Mouse (Mus musculus): Measurements from ENCODE around the gene Wdr75. TPM values are rescaled to one million over a fixed set of nuclear protein-coding genes. Genes with fewer than 3 reads are reported as not detected.

Wdr75 gene
- polyA plus RNA-seq, 1 experiment: 25.2 TPM

DNA sequence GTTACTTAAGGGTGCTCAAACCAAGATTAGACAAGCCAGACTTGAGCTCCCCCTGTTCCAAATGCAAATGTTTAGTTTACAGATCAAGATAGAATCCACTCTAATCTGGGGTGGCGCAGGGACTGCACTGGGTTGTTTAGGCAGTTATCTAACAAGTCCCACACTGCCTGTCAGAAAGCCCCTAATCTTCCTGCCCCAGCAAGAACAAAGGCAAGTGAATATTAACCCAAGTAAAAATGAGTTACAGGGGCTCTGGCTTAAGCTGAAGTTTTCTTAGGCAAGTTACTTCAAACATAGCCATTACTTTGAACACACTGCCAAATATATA is 33.5 kb upstream of the Wdr75 start:
- Histone ChIP-seq H3K4me3 (no peak overlapping the region), H3K79me2 (ENCODE audit: control insufficient read depth, insufficient read depth) (no peaks in the 10 kb centered on the region), H3K4me2 (ENCODE audit: low read depth) (peak overlapping the region; percentile 12), H3ac (ENCODE audit: control insufficient read depth, insufficient read length) (no peak overlapping the region), H3K27me3 (ENCODE audit: control insufficient read depth, insufficient read depth, insufficient read length) (no peaks in the 10 kb centered on the region), H3K36me3 (ENCODE audit: control insufficient read depth, insufficient read depth) (no peaks in the 10 kb centered on the region)
- TF ChIP-seq CEBPB (IDR thresholded peaks at IDR 0.05; ENCODE audit: insufficient read depth, poor library complexity, severe bottlenecking) (no peak), MYOG (IDR thresholded peaks at IDR 0.05; ENCODE audit: control insufficient read depth in 1 of 3, insufficient read depth in 1 of 3, insufficient read length in 2 of 3, low read depth in 2 of 3) (no peak), SRF (IDR thresholded peaks at IDR 0.05; ENCODE audit: control insufficient read depth, insufficient read length, low read depth) (no peak), MAX (IDR thresholded peaks at IDR 0.05; ENCODE audit: low read depth) (no peak), REST (IDR thresholded peaks at IDR 0.05; ENCODE audit: insufficient read depth, insufficient read length) (no peak), TCF12 (IDR thresholded peaks at IDR 0.05; ENCODE audit: insufficient read depth, poor library complexity, severe bottlenecking) (no peak), E2F4 (IDR thresholded peaks at IDR 0.05; ENCODE audit: insufficient read depth) (no peak), MYOD1 (IDR thresholded peaks at IDR 0.05; ENCODE audit: control insufficient read depth in 1 of 3, insufficient read length in 2 of 3, low read depth in 2 of 3) (no peak), POLR2A (IDR thresholded peaks at IDR 0.05; ENCODE audit: insufficient read length, low read depth) (no peak), TCF3 (IDR thresholded peaks at IDR 0.05; ENCODE audit: insufficient read length, low read depth) (no peak), POLR2AphosphoS2 (IDR thresholded peaks at IDR 0.05; ENCODE audit: insufficient read length, low read depth) (no peak), USF1 (IDR thresholded peaks at IDR 0.05; ENCODE audit: low read depth) (no peak)

DNA sequence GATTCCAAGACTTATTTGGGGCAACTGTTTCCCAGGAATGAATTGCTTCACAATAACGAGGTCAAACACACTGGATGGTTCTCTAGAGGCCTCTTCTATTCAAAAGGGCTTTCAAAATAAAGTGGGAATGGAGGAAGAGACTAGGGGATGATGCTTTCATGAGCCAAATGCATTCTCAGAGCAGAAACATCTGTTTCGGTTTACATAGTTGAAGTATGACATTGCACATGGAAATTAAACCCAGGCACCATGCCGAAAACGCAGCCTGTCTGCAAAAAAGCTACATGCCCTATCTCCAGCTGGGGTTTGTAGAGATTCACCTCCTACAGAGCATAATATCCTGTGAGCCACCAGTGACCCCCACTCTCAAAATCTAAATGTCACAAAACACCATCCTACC is 29.3 kb upstream of the Wdr75 start:
- H3ac ChIP-seq (ENCODE audit: control insufficient read depth, insufficient read length): no peak overlapping the region
- H3K4me3 ChIP-seq: no peak overlapping the region
- TF ChIP-seq REST (IDR thresholded peaks at IDR 0.05; ENCODE audit: insufficient read depth, insufficient read length) (no peak), MAX (IDR thresholded peaks at IDR 0.05; ENCODE audit: low read depth) (no peak), POLR2AphosphoS2 (IDR thresholded peaks at IDR 0.05; ENCODE audit: insufficient read length, low read depth) (no peak), MYOG (IDR thresholded peaks at IDR 0.05; ENCODE audit: control insufficient read depth in 1 of 3, insufficient read depth in 1 of 3, insufficient read length in 2 of 3, low read depth in 2 of 3) (no peak), USF1 (IDR thresholded peaks at IDR 0.05; ENCODE audit: low read depth) (no peak), TCF3 (IDR thresholded peaks at IDR 0.05; ENCODE audit: insufficient read length, low read depth) (no peak)
- no peaks in the 10 kb centered on the region for H3K36me3 ChIP-seq (ENCODE audit: control insufficient read depth, insufficient read depth)
- H3K4me2 ChIP-seq (ENCODE audit: low read depth): peak overlapping the region; percentile 16
- no peaks in the 10 kb centered on the region for H3K79me2 ChIP-seq (ENCODE audit: control insufficient read depth, insufficient read depth)
- no peaks in the 10 kb centered on the region for H3K27me3 ChIP-seq (ENCODE audit: control insufficient read depth, insufficient read depth, insufficient read length)

DNA sequence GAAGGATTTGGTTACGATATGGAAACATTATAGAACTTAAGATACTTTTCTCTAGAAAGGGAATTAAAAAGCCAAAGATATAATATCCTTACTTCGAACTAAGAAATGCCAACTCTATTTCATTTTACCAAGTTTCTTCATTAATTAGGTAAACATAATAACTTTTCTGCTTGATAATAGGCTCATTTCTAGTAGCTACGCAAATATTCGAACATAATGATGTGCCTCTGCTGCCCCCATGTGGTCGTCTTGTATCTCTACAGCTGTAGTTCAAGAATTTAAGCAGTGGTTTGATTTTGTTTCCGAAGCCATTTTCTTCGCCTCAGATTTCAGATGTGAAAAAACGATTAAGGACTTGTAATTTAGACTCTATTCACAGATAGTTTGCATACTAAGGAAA is 28.8 kb upstream of the Wdr75 start:
- no peak for TF ChIP-seq E2F4 (IDR thresholded peaks at IDR 0.05; ENCODE audit: insufficient read depth)
- no peak for TF ChIP-seq USF1 (IDR thresholded peaks at IDR 0.05; ENCODE audit: low read depth)
- no peak for TF ChIP-seq POLR2A (IDR thresholded peaks at IDR 0.05; ENCODE audit: insufficient read length, low read depth)
- no peak for TF ChIP-seq MYOD1 (IDR thresholded peaks at IDR 0.05; ENCODE audit: control insufficient read depth in 1 of 3, insufficient read length in 2 of 3, low read depth in 2 of 3)
- TF ChIP-seq TCF3 (IDR thresholded peaks at IDR 0.05; ENCODE audit: insufficient read length, low read depth): no peak
- TF ChIP-seq MYOG (IDR thresholded peaks at IDR 0.05; ENCODE audit: control insufficient read depth in 1 of 3, insufficient read depth in 1 of 3, insufficient read length in 2 of 3, low read depth in 2 of 3): no peak
- no peak for TF ChIP-seq REST (IDR thresholded peaks at IDR 0.05; ENCODE audit: insufficient read depth, insufficient read length)
- TF ChIP-seq POLR2AphosphoS2 (IDR thresholded peaks at IDR 0.05; ENCODE audit: insufficient read length, low read depth): no peak
- no peak for TF ChIP-seq CEBPB (IDR thresholded peaks at IDR 0.05; ENCODE audit: insufficient read depth, poor library complexity, severe bottlenecking)
- TF ChIP-seq MAX (IDR thresholded peaks at IDR 0.05; ENCODE audit: low read depth): no peak
- TF ChIP-seq TCF12 (IDR thresholded peaks at IDR 0.05; ENCODE audit: insufficient read depth, poor library complexity, severe bottlenecking): no peak
- TF ChIP-seq SRF (IDR thresholded peaks at IDR 0.05; ENCODE audit: control insufficient read depth, insufficient read length, low read depth): no peak
- H3ac ChIP-seq (ENCODE audit: control insufficient read depth, insufficient read length): no peak overlapping the region
- H3K4me3 ChIP-seq: no peak overlapping the region
- H3K4me2 ChIP-seq (ENCODE audit: low read depth): peak overlapping the region; percentile 16
- H3K79me2 ChIP-seq (ENCODE audit: control insufficient read depth, insufficient read depth): no peaks in the 10 kb centered on the region
- H3K27me3 ChIP-seq (ENCODE audit: control insufficient read depth, insufficient read depth, insufficient read length): no peaks in the 10 kb centered on the region
- no peaks in the 10 kb centered on the region for H3K36me3 ChIP-seq (ENCODE audit: control insufficient read depth, insufficient read depth)

DNA sequence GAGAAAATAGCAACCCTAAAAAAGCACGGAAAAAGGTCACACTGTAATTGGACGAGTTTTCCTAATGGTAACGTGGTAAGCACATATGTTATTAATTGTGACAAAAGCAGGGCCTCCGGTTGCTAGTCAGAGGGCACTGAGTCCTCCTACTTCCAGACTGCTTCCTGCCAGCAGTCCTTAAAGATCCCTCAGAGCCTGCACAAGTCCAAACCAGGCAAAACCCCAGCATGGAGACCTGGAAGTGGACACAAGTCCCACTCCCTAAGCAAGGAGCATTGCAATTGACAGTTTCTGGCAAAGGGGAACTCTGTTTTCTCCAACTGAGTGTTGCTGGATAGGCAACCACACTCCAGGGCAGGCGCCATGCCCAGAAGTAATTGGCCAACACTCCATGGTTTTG is 27.4 kb upstream of the Wdr75 start:
- no peak overlapping the region for H3ac ChIP-seq (ENCODE audit: control insufficient read depth, insufficient read length)
- no peak for TF ChIP-seq POLR2AphosphoS2 (IDR thresholded peaks at IDR 0.05; ENCODE audit: insufficient read length, low read depth)
- no peak for TF ChIP-seq MYOD1 (IDR thresholded peaks at IDR 0.05; ENCODE audit: control insufficient read depth in 1 of 3, insufficient read length in 2 of 3, low read depth in 2 of 3)
- no peak for TF ChIP-seq TCF3 (IDR thresholded peaks at IDR 0.05; ENCODE audit: insufficient read length, low read depth)
- no peak for TF ChIP-seq TCF12 (IDR thresholded peaks at IDR 0.05; ENCODE audit: insufficient read depth, poor library complexity, severe bottlenecking)
- TF ChIP-seq MYOG (IDR thresholded peaks at IDR 0.05; ENCODE audit: control insufficient read depth in 1 of 3, insufficient read depth in 1 of 3, insufficient read length in 2 of 3, low read depth in 2 of 3): no peak
- no peak for TF ChIP-seq POLR2A (IDR thresholded peaks at IDR 0.05; ENCODE audit: insufficient read length, low read depth)
- TF ChIP-seq E2F4 (IDR thresholded peaks at IDR 0.05; ENCODE audit: insufficient read depth): no peak
- no peak for TF ChIP-seq USF1 (IDR thresholded peaks at IDR 0.05; ENCODE audit: low read depth)
- TF ChIP-seq MAX (IDR thresholded peaks at IDR 0.05; ENCODE audit: low read depth): no peak
- TF ChIP-seq REST (IDR thresholded peaks at IDR 0.05; ENCODE audit: insufficient read depth, insufficient read length): no peak
- no peak for TF ChIP-seq CEBPB (IDR thresholded peaks at IDR 0.05; ENCODE audit: insufficient read depth, poor library complexity, severe bottlenecking)
- no peak for TF ChIP-seq SRF (IDR thresholded peaks at IDR 0.05; ENCODE audit: control insufficient read depth, insufficient read length, low read depth)
- no peak overlapping the region for H3K4me2 ChIP-seq (ENCODE audit: low read depth)
- no peaks in the 10 kb centered on the region for H3K27me3 ChIP-seq (ENCODE audit: control insufficient read depth, insufficient read depth, insufficient read length)
- no peaks in the 10 kb centered on the region for H3K79me2 ChIP-seq (ENCODE audit: control insufficient read depth, insufficient read depth)
- no peak overlapping the region for H3K4me3 ChIP-seq
- no peaks in the 10 kb centered on the region for H3K36me3 ChIP-seq (ENCODE audit: control insufficient read depth, insufficient read depth)

DNA sequence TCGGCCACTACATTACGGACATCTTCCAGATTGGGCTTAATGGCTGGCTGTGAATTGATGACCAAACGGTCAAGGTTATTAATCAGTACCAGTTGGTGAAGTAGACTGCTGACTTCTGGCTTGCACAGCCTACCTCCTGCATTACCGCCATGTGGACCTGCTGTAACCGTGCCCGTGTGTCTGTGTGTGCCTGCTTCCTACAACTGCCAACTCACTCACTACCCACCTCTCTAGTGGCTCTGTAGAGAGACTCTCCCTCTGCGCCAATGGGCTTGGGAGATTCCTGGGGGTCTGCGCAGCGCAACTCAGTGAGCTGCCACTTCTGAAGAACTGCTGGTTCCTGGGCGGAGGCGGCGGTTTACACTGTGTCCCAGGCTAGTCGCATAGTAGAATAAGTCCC is 25.6 kb upstream of the Wdr75 start:
- Histone ChIP-seq H3ac (ENCODE audit: control insufficient read depth, insufficient read length) (no peak overlapping the region), H3K36me3 (ENCODE audit: control insufficient read depth, insufficient read depth) (no peaks in the 10 kb centered on the region), H3K27me3 (ENCODE audit: control insufficient read depth, insufficient read depth, insufficient read length) (no peaks in the 10 kb centered on the region), H3K4me2 (ENCODE audit: low read depth) (no peak overlapping the region), H3K79me2 (ENCODE audit: control insufficient read depth, insufficient read depth) (no peaks in the 10 kb centered on the region), H3K4me3 (no peak overlapping the region)
- no peak for TF ChIP-seq MAX (IDR thresholded peaks at IDR 0.05; ENCODE audit: low read depth)
- TF ChIP-seq CEBPB (IDR thresholded peaks at IDR 0.05; ENCODE audit: insufficient read depth, poor library complexity, severe bottlenecking): no peak
- no peak for TF ChIP-seq POLR2AphosphoS2 (IDR thresholded peaks at IDR 0.05; ENCODE audit: insufficient read length, low read depth)
- TF ChIP-seq USF1 (IDR thresholded peaks at IDR 0.05; ENCODE audit: low read depth): no peak
- no peak for TF ChIP-seq MYOD1 (IDR thresholded peaks at IDR 0.05; ENCODE audit: control insufficient read depth in 1 of 3, insufficient read length in 2 of 3, low read depth in 2 of 3)
- no peak for TF ChIP-seq TCF3 (IDR thresholded peaks at IDR 0.05; ENCODE audit: insufficient read length, low read depth)
- TF ChIP-seq REST (IDR thresholded peaks at IDR 0.05; ENCODE audit: insufficient read depth, insufficient read length): no peak
- TF ChIP-seq E2F4 (IDR thresholded peaks at IDR 0.05; ENCODE audit: insufficient read depth): no peak
- no peak for TF ChIP-seq POLR2A (IDR thresholded peaks at IDR 0.05; ENCODE audit: insufficient read length, low read depth)
